Mouse (Mus musculus) hindbrain, embryonic 10.5 days (tissue): ENCODE measurements around the gene Zfpl1. TPM values are rescaled to one million over a fixed set of nuclear protein-coding genes. Genes with fewer than 3 reads are reported as not detected.
A peak's percentile ranks its signal among the peaks of the same experiment; 100 is the strongest.

ENCODE experiments used
- DNase-seq: peaks from one replicate; pipeline ENCODE4 v3.0.0-alpha.2; 2017; ENCODE audit warnings: low spot score
- H3K27ac ChIP-seq: fragments of 300-500 bp; sonication (generic); 2 replicates; pipeline ENCODE4 v1.5.1; 2016; ENCODE audit warnings: mild to moderate bottlenecking, moderate library complexity
- H3K27me3 ChIP-seq: fragments of 300-500 bp; sonication (generic); 2 replicates; pipeline ENCODE4 v1.6.1; 2016; ENCODE audit warnings: mild to moderate bottlenecking; ENCODE audit not compliant: poor library complexity, insufficient read depth, severe bottlenecking
- H3K36me3 ChIP-seq: fragments of 300-500 bp; sonication (generic); 2 replicates; pipeline ENCODE4 v1.6.1; 2016; ENCODE audit warnings: mild to moderate bottlenecking, moderate library complexity
- H3K4me1 ChIP-seq: fragments of 300-500 bp; sonication (generic); replicated peaks from 2 replicates; pipeline ENCODE4 v1.6.1; 2016; ENCODE audit warnings: mild to moderate bottlenecking
- H3K4me3 ChIP-seq: fragments of 300-500 bp; sonication (generic); 2 replicates; pipeline ENCODE4 v1.5.1; 2016; ENCODE audit warnings: mild to moderate bottlenecking, moderate library complexity
- H3K9me3 ChIP-seq: fragments of 300-500 bp; sonication (generic); 2 replicates; pipeline ENCODE4 v1.6.1; 2016; ENCODE audit warnings: mild to moderate bottlenecking, moderate library complexity
- WGBS: fragments of 180-500 bp; shearing (Covaris S2); methylation state at CpG from one replicate; pipeline ENCODE4 v1.1.7; 2016; 5-methylcytosine and 5-hydroxymethylcytosine counted together
- polyA plus RNA-seq: library from polyadenylated mRNA; unstranded; fragments of >200 nt; fragmentation: Nextera tagmentation; extraction: Ambion mirVana; gene quantifications from 2 replicates; pipeline ENCODE4 v1.2.1, GENCODE M21; 2016

Gene Zfpl1
- polyA plus RNA-seq, 1 experiment from 2014 or later: 87.1 TPM

DNA sequence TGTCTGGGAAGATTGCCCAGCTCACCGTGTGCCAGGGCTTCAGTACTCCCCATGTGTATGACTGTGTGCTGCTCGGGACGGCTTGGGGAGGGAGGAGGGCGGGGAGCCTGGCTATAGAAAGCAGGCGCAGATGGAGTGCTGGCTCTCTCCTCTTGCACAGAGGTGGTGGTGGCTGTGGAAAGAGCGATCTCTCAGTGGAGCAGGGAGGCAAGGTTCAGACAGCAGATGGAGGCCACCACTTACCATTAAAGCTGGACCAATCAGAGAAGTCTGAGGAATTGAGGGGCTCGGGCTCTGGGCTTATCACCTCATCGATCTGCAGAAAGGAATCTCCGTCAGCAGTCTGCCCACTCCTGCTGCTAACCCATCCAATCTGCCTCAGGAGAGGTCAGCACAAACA lies 2.6 kb downstream of the Zfpl1 start, which contains the start of gene Gm28374:
Gene Gm28374 (minus strand): TSS at position 101 of the 400 bp plus-strand sequence.
- peaks cover 32% of the 10 kb centered on the region for H3K4me1 ChIP-seq
- no peaks in the 10 kb centered on the region for H3K27me3 ChIP-seq
- no peak within 1 kb of the TSS for H3K27ac ChIP-seq
- H3K9me3 ChIP-seq: no peaks in the 10 kb centered on the region
- 91% methylated on average over 9 of the region's 9 CpGs for WGBS
- DNase-seq: no peak
- peaks cover 45% of the 10 kb centered on the region for H3K36me3 ChIP-seq
- no peak within 1 kb of the TSS for H3K4me3 ChIP-seq

DNA sequence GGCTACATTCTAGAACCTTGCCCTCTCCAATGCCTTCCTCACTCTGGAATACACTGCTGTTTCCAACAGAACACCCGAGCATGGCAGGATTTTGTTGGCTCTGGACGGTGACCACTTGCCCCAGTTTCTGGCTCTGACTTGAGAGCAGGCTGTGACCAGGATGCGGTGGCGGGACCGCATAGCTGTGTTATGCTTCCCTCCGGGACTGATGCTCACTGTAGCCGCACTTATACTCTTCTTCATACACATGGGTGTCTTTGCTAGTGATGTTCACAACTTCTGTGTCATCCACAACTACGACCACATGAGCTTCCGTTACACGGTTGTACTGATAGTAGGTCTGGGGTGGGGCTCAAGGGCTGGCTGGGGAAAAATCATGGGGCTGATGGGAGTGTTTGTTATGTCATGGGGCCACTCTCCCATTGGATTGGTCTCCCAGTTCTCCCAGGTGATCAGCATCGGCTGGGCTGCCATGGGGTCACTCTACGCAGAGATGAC lies 4.7 kb downstream of the Zfpl1 start, which contains the start of gene Tmem262:
Gene Tmem262 (plus strand): TSS at position 51 of the 498 bp plus-strand sequence.
- Histone ChIP-seq H3K4me1 (peaks cover 33% of the 10 kb centered on the region), H3K27me3 (no peaks in the 10 kb centered on the region), H3K36me3 (peaks cover 39% of the 10 kb centered on the region), H3K27ac (no peak within 1 kb of the TSS), H3K9me3 (no peaks in the 10 kb centered on the region), H3K4me3 (0 out of 2 replicates have a peak within 1 kb of the TSS, but pooled peaks have one; percentile 2)
- 92% methylated on average over 12 of the region's 12 CpGs for WGBS
- no peak for DNase-seq

- H3K36me3 ChIP-seq: peaks cover 52% of the 10 kb centered on the region
- H3K9me3 ChIP-seq: no peaks in the 10 kb centered on the region
- H3K4me3 ChIP-seq: peak within 1 kb of the TSS; percentile 77
- no peaks in the 10 kb centered on the region for H3K27me3 ChIP-seq
- peak; percentile 86 for DNase-seq
- WGBS: 1% methylated on average over 33 of the region's 33 CpGs
- H3K4me1 ChIP-seq: peaks cover 21% of the 10 kb centered on the region
- H3K27ac ChIP-seq: peak within 1 kb of the TSS; percentile 97
These were observed 8.0 kb downstream of the Zfpl1 start, which contains the start of gene Vps51 for GRCm38 (mm10) chr19:6076564-6077393. Gene Vps51, minus strand, starts transcription at chr19:6077231.

- Histone ChIP-seq H3K27me3 (no peaks in the 10 kb centered on the region), H3K9me3 (no peaks in the 10 kb centered on the region), H3K4me1 (peaks cover 21% of the 10 kb centered on the region), H3K4me3 (no peak overlapping the region), H3K27ac (no peak overlapping the region), H3K36me3 (peaks cover 59% of the 10 kb centered on the region)
- no peak for DNase-seq
- 95% methylated on average over 5 of the region's 5 CpGs for WGBS
These were observed 10.9 kb downstream of the Zfpl1 start for GRCm38 (mm10) chr19:6073889-6074288.

DNA sequence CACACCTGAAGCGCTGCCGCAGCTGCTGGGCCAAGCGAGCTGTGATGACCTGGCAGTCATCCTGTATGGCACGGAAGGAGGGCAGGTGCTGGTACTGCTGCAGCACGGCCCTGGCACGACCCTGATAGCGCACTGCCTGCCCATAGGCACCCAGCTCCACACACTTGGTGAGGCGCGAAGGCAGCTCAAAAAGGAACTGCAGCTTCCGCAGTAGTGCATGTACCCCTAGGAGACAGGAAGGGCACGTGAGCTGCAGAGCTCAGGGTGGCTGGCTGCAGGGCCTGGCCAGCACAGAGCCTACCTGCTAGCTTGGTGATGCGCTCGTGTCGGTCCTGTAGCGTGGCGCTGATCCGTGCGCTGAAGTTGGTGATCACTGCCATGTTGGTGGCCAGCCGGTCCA lies 13.5 kb downstream of the Zfpl1 start:
- WGBS: 92% methylated on average over 19 of the region's 19 CpGs
- peaks cover 63% of the 10 kb centered on the region for H3K36me3 ChIP-seq
- no peak overlapping the region for H3K27ac ChIP-seq
- H3K27me3 ChIP-seq: no peaks in the 10 kb centered on the region
- no peak overlapping the region for H3K4me3 ChIP-seq
- DNase-seq: no peak
- peaks cover 30% of the 10 kb centered on the region for H3K4me1 ChIP-seq
- no peaks in the 10 kb centered on the region for H3K9me3 ChIP-seq

DNA sequence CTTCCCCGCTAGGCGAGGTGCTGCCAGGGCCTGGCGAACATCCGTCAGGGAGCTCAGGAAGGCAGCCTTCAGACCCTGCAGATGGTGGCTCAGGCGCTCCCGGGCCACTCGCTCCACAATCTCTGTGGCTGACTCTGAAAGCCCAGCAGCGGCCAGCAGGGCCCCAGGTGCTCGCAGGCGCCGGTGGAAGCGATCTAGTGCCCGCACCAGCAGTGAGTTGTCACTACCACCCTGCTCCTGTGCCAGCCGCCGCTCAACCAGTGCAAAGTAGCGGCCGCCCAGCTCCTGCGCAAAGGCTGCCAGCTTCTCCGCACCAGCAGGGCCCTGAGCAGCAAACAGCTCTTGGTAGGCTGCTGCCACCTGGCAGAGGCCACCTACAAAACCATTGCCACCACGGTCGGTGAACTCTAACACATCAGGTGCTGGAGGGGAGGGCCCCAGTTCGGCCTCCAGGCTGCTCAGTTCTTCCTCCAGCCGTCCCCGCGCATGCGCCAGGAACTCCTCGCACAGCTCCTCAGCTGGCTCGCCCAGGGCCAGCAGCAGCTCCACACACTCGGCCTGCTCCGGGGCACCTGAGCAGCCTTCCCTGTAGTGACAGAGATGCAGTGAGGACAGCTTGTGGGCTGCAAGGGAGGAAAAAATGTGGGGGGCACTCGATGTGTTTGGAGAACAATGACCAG lies 14.0 kb downstream of the Zfpl1 start:
- DNase-seq: no peak
- peaks cover 30% of the 10 kb centered on the region for H3K4me1 ChIP-seq
- H3K36me3 ChIP-seq: peaks cover 63% of the 10 kb centered on the region
- no peaks in the 10 kb centered on the region for H3K27me3 ChIP-seq
- WGBS: 91% methylated on average over 31 of the region's 31 CpGs
- no peaks in the 10 kb centered on the region for H3K9me3 ChIP-seq
- no peak overlapping the region for H3K4me3 ChIP-seq
- no peak overlapping the region for H3K27ac ChIP-seq

DNA sequence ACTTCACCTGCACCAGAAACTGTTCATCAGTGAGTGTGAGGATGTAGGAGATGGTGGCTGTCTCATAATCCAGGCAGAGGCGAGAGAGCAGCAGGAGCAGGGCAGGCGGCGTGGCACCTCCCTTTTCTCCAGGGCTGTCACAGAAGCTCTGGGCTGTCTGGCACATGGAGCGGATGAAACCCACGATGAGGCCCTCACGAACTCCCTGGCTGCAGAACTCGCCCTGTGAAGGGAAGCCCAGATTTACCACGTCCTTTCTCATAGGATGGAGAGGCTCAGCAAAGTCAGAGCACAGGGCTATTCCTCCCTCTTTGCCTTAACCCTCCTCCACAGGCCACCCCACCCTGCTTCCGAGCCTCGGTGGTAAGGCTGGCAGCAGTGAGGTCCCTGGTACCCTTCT lies 14.9 kb downstream of the Zfpl1 start:
- H3K4me1 ChIP-seq: peaks cover 31% of the 10 kb centered on the region
- peaks cover 56% of the 10 kb centered on the region for H3K36me3 ChIP-seq
- H3K27me3 ChIP-seq: no peaks in the 10 kb centered on the region
- H3K4me3 ChIP-seq: no peak overlapping the region
- no peak overlapping the region for H3K27ac ChIP-seq
- WGBS: 90% methylated on average over 10 of the region's 10 CpGs
- DNase-seq: no peak
- H3K9me3 ChIP-seq: no peaks in the 10 kb centered on the region

DNA sequence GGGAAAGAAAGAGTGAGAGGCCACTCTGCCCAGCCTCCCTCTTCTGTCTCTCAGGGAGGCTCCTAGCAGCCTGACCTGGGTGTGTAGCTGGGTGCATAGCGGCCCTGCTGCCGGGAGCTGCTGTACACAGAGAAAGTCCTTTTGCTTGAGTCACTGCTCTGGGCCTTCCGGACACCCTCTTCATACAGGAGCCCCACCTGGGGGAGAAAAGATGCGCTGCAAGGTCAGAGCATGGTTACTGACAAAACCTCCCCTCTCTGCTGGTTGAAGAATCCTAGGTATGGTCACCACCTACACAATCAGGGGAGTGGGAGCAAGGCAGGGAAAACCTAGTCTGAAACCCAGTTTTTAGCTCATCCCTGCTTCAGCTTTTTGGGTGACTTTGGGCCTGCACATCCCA lies 15.8 kb downstream of the Zfpl1 start:
- Histone ChIP-seq H3K4me3 (no peak overlapping the region), H3K36me3 (peaks cover 49% of the 10 kb centered on the region), H3K27ac (no peak overlapping the region), H3K4me1 (peaks cover 31% of the 10 kb centered on the region), H3K27me3 (no peaks in the 10 kb centered on the region), H3K9me3 (no peaks in the 10 kb centered on the region)
- no peak for DNase-seq
- 89% methylated on average over 4 of the region's 4 CpGs for WGBS

DNA sequence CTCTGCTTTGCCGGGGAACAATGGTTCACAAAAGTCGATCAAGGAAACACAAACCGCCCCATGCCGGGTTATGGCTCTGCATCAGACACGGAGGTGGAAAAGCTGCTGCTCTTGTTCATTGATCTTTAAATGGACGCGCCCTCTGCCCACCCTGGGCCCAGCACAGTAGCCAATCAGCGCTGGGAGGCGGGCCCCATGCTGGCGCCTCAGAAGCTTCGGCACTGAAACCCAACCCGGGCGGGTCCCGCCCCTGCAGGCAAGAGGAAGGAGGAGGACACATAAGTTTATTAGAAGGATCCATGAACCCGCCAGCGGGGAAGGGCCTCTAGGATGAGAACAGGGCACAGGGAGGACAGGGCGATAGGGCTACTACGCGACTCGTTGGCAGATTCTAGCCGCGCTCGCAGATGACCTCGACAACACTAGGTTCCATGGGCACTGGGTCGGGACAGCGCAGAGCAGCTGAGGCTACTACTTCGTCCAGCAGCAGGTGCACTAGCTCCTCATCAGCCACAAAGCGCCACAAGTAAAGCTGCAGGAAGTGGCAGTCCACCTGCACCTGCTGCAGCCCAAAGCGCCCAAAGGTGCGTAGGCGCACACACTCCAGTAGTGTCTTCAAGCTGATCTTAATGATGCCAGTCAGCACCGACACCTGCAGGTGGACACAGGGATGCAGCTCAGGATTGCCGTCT lies 16.9 kb downstream of the Zfpl1 start, which contains the start of gene Tm7sf2:
Gene Tm7sf2 (minus strand): TSS at position 650 of the 692 bp plus-strand sequence.
- Histone ChIP-seq H3K27me3 (no peaks in the 10 kb centered on the region), H3K4me3 (peak within 1 kb of the TSS; percentile 70), H3K4me1 (peaks cover 39% of the 10 kb centered on the region), H3K27ac (peak within 1 kb of the TSS; percentile 89), H3K9me3 (no peaks in the 10 kb centered on the region), H3K36me3 (peaks cover 46% of the 10 kb centered on the region)
- WGBS: 9% methylated on average over 33 of the region's 33 CpGs
- DNase-seq: peak; percentile 92

DNA sequence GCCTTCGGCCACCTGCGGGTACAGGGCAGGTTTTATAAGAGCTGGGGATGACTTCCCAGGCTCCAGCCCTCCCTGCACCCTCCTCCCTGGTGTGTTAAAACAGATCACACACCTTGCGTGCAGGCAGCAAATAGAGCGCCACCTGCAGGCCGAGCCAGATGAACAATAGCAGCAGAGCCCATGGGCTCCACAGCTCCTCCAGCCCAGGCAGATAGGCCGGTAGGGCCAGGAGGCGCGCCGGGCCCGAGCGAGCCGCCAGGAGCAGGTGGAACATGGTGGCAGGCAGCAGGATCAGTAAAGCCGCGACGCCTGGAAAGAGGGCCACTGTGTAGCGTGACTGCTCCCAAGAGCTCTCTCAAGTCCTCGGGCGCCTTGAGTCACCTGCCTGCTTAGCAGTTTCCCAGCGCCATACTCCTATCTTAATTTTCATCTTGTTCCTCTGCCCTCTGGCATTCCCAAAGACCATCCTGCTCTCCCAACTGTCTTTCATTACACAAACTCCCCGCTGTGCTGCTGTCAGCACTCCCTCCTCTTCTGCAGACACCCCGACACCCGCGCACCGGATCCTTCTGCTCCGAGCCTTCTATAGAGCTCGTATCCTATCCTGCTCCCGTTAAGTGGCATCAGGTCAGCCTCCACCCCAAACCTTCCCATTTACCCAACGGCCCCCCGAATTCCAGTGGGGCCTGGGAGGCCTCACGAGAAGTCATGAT lies 17.6 kb downstream of the Zfpl1 start:
- H3K36me3 ChIP-seq: peaks cover 46% of the 10 kb centered on the region
- H3K9me3 ChIP-seq: no peaks in the 10 kb centered on the region
- peak overlapping the region; percentile 89 for H3K27ac ChIP-seq
- peak; percentile 90 for DNase-seq
- H3K27me3 ChIP-seq: no peaks in the 10 kb centered on the region
- peaks cover 46% of the 10 kb centered on the region for H3K4me1 ChIP-seq
- WGBS: under 1% methylated on average over 30 of the region's 30 CpGs
- H3K4me3 ChIP-seq: peak overlapping the region; percentile 70

GRCm38 (mm10) chr19:6066571-6066970 lies 18.2 kb downstream of the Zfpl1 start:
- H3K27ac ChIP-seq: peak overlapping the region; percentile 89
- no peaks in the 10 kb centered on the region for H3K9me3 ChIP-seq
- H3K4me3 ChIP-seq: peak overlapping the region; percentile 70
- peaks cover 44% of the 10 kb centered on the region for H3K36me3 ChIP-seq
- WGBS: 43% methylated on average over 5 of the region's 5 CpGs
- no peaks in the 10 kb centered on the region for H3K27me3 ChIP-seq
- no peak for DNase-seq
- H3K4me1 ChIP-seq: peaks cover 52% of the 10 kb centered on the region

DNA sequence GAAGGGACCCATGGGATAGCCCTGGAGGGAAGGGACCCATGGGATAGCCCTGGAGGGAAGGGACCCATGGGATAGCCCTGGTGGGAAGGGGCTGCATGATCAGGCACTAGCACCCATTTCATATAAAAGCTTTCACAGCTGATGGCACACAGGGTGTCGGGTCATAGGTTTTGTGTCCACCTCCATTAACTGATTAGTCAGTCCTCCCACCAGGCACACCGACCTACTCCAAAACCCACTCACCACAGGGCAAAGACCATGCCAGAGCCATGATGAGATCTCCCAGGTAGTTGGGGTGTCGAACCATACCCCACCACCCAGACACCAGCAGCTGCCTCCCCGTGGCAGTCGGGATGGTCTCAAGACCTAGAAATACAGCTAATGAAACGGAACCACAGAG lies 21.7 kb downstream of the Zfpl1 start:
- Histone ChIP-seq H3K27ac (no peak overlapping the region), H3K4me1 (peaks cover 60% of the 10 kb centered on the region), H3K4me3 (peak overlapping the region; percentile 90), H3K9me3 (no peaks in the 10 kb centered on the region), H3K27me3 (no peaks in the 10 kb centered on the region), H3K36me3 (peaks cover 32% of the 10 kb centered on the region)
- no peak for DNase-seq
- WGBS: 95% methylated on average over 6 of the region's 6 CpGs
